Mouse (Mus musculus) C2C12 (cell line): ENCODE data around the gene Avpr1a.

Source experiments
- CEBPB ChIP-seq: IDR thresholded peaks from one replicate; pipeline ENCODE4 v1.6.1; 2011; ENCODE audit warnings: low read depth, mild to moderate bottlenecking, control low read depth, moderate library complexity
- CTCF ChIP-seq: IDR thresholded peaks from one replicate; pipeline ENCODE4 v1.5.1; 2011; ENCODE audit not compliant: control insufficient read depth, insufficient read depth, insufficient read length
- MAX ChIP-seq: IDR thresholded peaks from one replicate; pipeline ENCODE4 v1.6.1; 2011; ENCODE audit warnings: mild to moderate bottlenecking, control low read depth

DNA sequence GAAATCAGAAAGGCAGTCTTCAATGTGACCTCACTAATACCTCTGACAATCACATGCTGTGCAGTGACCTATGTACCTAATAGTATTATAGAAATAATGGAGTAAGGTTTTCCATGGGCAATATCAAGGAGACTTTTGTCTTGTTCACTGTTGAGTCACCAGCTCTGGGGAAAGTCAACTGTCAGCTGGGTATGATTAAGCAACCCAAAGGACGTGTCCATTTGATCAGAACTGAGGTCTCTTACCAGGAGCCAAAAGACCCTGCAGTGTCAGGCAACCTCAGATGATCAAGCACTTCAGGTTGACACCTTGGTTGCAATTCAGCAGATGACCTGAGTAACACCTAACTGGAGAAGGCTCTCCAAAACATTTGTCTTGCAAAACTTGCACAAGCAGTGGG is 46.0 kb upstream of the Avpr1a start:
- TF ChIP-seq CTCF (no peak), MAX (no peak), CEBPB (no peak)
